Mouse (Mus musculus) lung, postnatal 4 days (tissue): ENCODE measurements around the gene Appbp2.

Source experiments
- DNase-seq, 2 experiments: peaks; one replicate each; pipeline ENCODE4 v3.0.0; 2021

Gene Appbp2

DNA sequence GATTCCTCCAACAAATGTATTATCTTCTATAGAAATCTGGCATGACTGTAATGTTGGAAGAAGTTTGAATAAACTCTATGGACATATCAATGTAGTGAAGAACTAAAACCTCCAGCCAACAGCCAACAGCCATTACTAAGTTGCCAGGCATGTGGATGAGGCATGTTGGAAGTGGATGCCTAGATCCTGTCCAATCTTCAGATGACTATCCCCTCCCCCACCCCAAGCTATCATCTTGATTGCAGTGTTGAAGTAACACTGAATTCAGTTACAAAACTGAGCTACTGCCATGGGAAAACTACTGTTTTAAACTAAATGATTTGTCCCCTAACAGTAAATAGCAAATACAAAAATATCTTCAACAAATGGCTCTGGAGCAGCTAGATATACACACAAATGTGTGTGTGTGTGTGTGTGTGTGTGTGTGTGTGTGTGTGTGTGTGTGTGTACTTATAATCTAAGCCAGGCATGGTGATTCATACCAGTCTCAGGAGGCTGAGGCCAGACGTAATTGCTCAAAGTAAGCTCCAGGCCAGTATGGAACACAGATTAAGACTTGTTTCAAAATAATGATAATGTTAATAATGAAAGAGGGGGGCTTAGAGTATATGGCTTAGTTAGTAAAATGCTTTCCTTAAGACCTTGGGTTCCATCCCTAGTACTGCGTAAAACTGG is 82.5 kb downstream of the Appbp2 start:
- DNase-seq = no peak

DNA sequence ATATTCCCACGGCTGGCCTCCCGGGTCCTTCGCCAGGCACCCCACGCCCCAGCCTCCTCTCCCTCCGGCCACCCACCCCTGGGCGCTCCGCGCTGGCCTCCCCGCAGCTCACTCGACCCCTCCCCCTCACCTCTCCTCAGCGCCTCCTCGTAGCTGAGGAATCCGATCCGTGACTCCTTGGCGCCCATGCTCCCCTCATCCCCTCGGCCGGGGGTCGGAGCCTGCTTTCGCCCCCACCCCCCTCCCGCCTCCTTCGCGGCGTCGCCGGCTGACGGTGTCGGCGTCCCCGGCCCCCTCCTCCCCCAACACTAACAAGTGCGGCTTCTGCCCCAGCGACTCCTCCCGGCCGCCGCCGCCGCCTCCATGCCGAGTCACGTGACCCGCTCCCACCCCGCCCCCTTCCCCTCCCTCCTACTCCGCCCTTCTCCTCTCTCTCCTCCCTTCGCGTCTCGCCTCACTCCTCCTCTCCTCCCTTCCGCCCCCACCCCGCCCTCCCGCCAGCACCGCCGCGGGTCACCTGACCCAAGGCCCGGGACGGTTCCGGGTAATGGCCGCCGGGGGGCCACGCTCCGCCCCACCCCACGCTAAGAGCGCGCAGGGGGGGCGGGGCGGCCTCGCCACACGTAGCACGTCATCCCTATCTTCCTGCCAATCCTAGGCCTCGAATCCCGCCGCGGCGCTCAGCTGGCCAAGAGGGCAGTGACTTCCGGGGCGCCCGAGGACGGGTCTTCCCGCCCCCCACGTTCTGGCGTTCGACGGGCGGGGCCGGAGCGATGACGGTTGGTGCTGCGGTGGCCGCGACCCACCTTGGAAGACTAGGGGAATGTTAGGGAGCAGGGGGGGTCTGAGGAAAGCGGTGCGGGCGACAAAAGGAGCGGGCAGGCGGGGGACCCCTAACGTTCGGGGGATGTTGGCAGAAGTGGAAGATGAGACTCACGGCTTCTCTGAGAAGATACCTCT is 95.1 kb downstream of the Appbp2 start, which contains the start of gene Usp32:
TSS of gene Usp32 (minus strand) at position 581 of the 960 bp plus-strand sequence.
- peak; percentile 97 to 99 for DNase-seq

DNA sequence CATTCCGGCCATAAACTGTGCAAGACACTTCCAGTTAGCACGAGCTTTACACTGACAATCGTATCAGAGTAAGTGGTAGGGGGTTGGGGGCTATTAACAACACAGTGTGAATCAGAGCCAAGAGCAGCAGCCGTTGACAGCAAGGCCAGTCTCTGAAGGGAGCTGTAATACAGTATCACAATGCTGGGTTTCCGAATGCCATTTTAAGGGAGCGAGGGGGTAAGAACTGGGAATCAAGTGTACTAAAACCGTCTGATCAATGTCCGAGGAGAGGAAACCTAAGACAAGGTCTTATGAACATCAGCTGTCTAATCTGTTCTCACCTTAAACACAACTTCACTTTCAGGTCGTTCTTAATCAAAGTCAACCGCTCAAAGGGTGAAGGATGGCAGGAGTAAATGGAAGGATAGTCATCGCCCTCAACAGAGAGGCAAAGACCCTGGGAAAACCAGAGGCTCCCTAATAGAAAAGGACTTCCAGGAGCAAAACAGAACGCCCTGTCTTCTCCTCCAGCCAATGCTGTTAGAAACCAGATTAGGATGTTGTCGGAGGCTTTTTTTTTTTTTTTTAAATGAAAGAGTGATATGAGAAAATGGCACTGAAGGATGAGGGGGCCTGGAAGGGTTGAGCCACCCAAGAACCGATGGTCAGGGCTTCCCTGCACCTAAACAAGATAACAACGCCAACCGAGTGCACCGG is 96.0 kb downstream of the Appbp2 start:
- peak in 1 of 2 experiments; percentile 9 for DNase-seq
